Mouse (Mus musculus): Measurements from ENCODE around the gene Rbmxl2. TPM values are rescaled to one million over a fixed set of nuclear protein-coding genes. Genes with fewer than 3 reads are reported as not detected.

Rbmxl2 gene
- polyA plus RNA-seq, 1 experiment from 2014 or later = not detected

DNA sequence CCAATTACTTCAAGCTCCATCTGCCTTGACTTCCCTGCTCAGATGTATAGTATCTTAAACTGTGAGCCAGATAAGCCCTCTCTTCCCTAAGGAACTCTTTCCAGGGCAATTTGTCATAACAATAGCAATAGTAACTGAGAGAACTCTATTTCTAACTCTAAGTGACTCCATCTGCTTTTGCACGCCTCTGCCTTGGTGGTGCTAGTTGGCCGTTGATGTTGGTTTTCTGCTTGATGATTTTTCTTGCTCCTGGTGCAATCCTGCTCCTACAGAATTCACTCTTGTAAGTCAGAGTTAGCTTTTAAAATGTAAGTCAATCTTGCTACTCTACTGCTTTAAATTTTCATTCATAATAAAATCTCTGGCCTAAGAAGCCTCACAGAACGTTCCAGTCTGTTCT is 44.1 kb downstream of the Rbmxl2 start:
- ATAC-seq = no peak

DNA sequence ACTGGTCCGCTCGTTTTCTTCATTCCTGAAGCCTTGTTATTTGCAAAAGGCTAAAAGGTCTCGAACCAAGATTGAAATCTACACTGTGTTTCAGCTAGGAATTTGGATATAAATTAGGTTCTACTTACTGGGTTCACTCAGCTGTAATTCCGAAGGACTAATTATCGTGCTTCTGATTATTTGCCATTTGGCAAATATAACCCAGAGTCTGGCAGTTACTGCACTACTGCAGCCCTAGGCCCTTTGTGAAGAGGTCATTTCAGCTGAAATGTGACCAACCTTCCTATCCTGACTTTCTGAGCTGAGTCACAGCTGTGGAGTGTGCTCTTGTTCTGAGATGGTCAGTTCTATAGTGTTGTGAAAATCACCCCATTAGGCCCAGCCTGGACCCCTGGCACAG is 50.7 kb downstream of the Rbmxl2 start:
- WGBS = 82% methylated on average over 5 of the region's 5 CpGs
- Histone ChIP-seq H3K4me2 (replicated peaks) (no peak overlapping the region), H3K27me3 (no peaks in the 10 kb centered on the region), H3K9me3 (no peaks in the 10 kb centered on the region), H3K9ac (replicated peaks) (no peak overlapping the region), H3K27ac (no peak overlapping the region), H3K4me1 (replicated peaks) (no peaks in the 10 kb centered on the region), H3K36me3 (no peaks in the 10 kb centered on the region), H3K4me3 (replicated peaks) (no peak overlapping the region)
- no peak for ATAC-seq

More for the DNA sequence above, 44.1 kb downstream of the Rbmxl2 start:
- Histone ChIP-seq H3K4me2 (replicated peaks) (no peak overlapping the region), H3K9ac (replicated peaks) (no peak overlapping the region), H3K4me3 (replicated peaks) (no peak overlapping the region), H3K4me1 (replicated peaks) (no peaks in the 10 kb centered on the region), H3K9me3 (no peaks in the 10 kb centered on the region), H3K27me3 (no peaks in the 10 kb centered on the region), H3K36me3 (no peaks in the 10 kb centered on the region), H3K27ac (no peak overlapping the region)
- WGBS = 91% methylated on average over 3 of the region's 3 CpGs

Other genes with a start within 250 kb of the Rbmxl2 start
- gene Olfr6, start 245.5 kb upstream of the Rbmxl2 start, polyA plus RNA-seq (2015; fragmentation: Nextera tagmentation; extraction: Ambion mirVana) = not detected in 2 replicates
- not detected in 2 replicates for gene Olfr711, start 234.0 kb upstream of the Rbmxl2 start, polyA plus RNA-seq (2015; fragmentation: Nextera tagmentation; extraction: Ambion mirVana)
- not detected in 2 replicates for gene Olfr2, start 203.4 kb upstream of the Rbmxl2 start, polyA plus RNA-seq (2015; fragmentation: Nextera tagmentation; extraction: Ambion mirVana)
- not detected in 2 replicates for gene Olfr713, start 178.3 kb upstream of the Rbmxl2 start, polyA plus RNA-seq (2015; fragmentation: Nextera tagmentation; extraction: Ambion mirVana)
- gene Olfr714, start 138.5 kb upstream of the Rbmxl2 start, polyA plus RNA-seq (2015; fragmentation: Nextera tagmentation; extraction: Ambion mirVana) = not detected in 2 replicates
- not detected in 2 replicates for gene Olfr17, start 116.2 kb upstream of the Rbmxl2 start, polyA plus RNA-seq (2015; fragmentation: Nextera tagmentation; extraction: Ambion mirVana)
- not detected in 2 replicates for gene Olfr715b, start 99.1 kb upstream of the Rbmxl2 start, polyA plus RNA-seq (2015; fragmentation: Nextera tagmentation; extraction: Ambion mirVana)
- gene Olfr715, start 78.4 kb upstream of the Rbmxl2 start, polyA plus RNA-seq (2015; fragmentation: Nextera tagmentation; extraction: Ambion mirVana) = not detected in 2 replicates
- gene Olfr716, start 71.1 kb upstream of the Rbmxl2 start, polyA plus RNA-seq (2015; fragmentation: Nextera tagmentation; extraction: Ambion mirVana) = not detected in 2 replicates
- not detected in 2 replicates for gene Nlrp14, start 42.5 kb upstream of the Rbmxl2 start, polyA plus RNA-seq (2015; fragmentation: Nextera tagmentation; extraction: Ambion mirVana)
- gene Syt9, start 161.3 kb downstream of the Rbmxl2 start, polyA plus RNA-seq (2015; fragmentation: Nextera tagmentation; extraction: Ambion mirVana) = 4.1 and 4.9 TPM in 2 replicates